Mouse (Mus musculus): ENCODE data around the gene Fancc. TPM values are rescaled to one million over a fixed set of nuclear protein-coding genes. Genes with fewer than 3 reads are reported as not detected.

Fancc gene
- 12.3 TPM for polyA plus RNA-seq (2017; shearing (Covaris generic))

DNA sequence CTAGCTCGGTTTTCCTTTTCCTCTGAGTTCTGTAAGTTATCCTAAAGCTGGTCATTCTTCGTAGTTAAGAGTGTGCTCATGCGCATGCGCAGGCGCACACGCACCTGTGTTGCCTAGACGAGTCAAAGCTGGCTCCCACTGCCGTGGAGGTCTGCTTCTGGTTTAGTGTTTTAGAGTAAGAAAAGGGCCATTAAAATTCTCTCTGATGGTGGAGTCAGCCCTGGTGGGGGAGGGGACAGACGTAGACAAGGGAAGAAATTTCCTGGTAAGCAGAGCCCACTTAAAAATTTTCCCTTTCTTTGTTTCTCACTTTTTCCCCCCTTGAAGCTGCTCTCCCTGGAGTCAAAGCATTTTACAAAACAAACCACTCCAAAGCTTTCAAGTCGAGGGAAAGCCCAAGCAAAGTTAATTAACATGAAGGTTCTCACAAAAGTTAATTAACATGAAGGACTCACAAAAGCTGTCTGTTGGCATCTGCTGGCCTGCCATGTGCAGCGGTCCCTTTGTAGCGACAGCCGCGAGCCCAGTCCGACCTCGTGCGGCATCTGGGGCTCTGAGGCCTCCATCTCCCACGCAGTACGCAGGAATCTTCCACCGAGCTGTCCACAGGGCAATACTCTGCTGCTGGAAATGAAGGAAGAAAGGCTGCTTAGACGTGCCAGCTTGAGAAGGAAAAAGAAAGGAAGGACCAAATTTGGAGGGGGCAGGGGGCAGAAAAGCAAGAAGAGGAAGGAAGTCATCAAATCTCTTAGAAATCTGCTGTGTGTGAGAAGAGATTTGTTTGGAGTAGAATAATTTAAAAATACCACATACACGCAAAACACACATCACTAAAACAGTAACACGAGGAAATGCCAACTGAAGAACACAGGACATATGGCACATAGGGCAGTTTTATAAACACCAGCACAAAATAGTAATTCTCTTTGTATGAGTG is at the start of gene Fancc:
Gene Fancc (minus strand): TSS at position 633 of the 937 bp plus-strand sequence.

Other genes starting within 250 kb of the Fancc start
- 5.8 TPM for gene Ptch1, start 76.3 kb upstream of the Fancc start, polyA plus RNA-seq (2017; shearing (Covaris generic))

Data from effector memory CD4-positive, alpha-beta T cell, adult 7 months (primary cell).